Mouse (Mus musculus) limb, embryonic 13.5 days (tissue): ENCODE results near the gene Thumpd3. TPM values are rescaled to one million over a fixed set of nuclear protein-coding genes. Genes with fewer than 3 reads are reported as not detected.
A peak's percentile ranks its signal among the peaks of the same experiment; 100 is the strongest.

ENCODE experiments used
- ATAC-seq: fragments of 200-750 bp; cut with Nextera tagmentation; 2 replicates; pipeline ENCODE4 v1.8.0; 2017; ENCODE audit warnings: low read depth, moderate number of reproducible peaks, moderate TSS enrichment; ENCODE audit not compliant: low FRiP score
- H3K27ac ChIP-seq: fragments of 300-500 bp; sonication (generic); 2 replicates; pipeline ENCODE4 v1.5.1; 2015; ENCODE audit warnings: inconsistent platforms, mild to moderate bottlenecking, moderate library complexity
- H3K27me3 ChIP-seq: fragments of 300-500 bp; sonication (generic); 2 replicates; pipeline ENCODE4 v1.6.1; 2015; ENCODE audit warnings: mild to moderate bottlenecking, inconsistent platforms
- H3K36me3 ChIP-seq: fragments of 300-500 bp; sonication (generic); 2 replicates; pipeline ENCODE4 v1.6.1; 2015; ENCODE audit warnings: inconsistent platforms, mild to moderate bottlenecking, moderate library complexity
- H3K4me1 ChIP-seq: fragments of 300-500 bp; sonication (generic); 2 replicates; pipeline ENCODE4 v1.6.1; 2015; ENCODE audit warnings: inconsistent platforms
- H3K4me2 ChIP-seq: fragments of 300-500 bp; sonication (generic); replicated peaks from 2 replicates; pipeline ENCODE4 v1.6.1; 2015; ENCODE audit warnings: inconsistent platforms, mild to moderate bottlenecking, moderate library complexity
- H3K4me3 ChIP-seq: fragments of 300-500 bp; sonication (generic); 2 replicates; pipeline ENCODE4 v1.5.1; 2015; ENCODE audit warnings: moderate library complexity, mild to moderate bottlenecking, inconsistent platforms
- H3K9ac ChIP-seq: fragments of 300-500 bp; sonication (generic); 2 replicates; pipeline ENCODE4 v1.6.1; 2015; ENCODE audit warnings: mild to moderate bottlenecking, inconsistent platforms
- H3K9me3 ChIP-seq: fragments of 300-500 bp; sonication (generic); 2 replicates; pipeline ENCODE4 v1.6.1; 2016; ENCODE audit warnings: inconsistent platforms
- WGBS: fragments of 180-500 bp; shearing (Covaris S2); methylation state at CpG from one replicate; pipeline ENCODE4 v1.1.7; 2015; 5-methylcytosine and 5-hydroxymethylcytosine counted together
- polyA plus RNA-seq: library from polyadenylated mRNA; unstranded; fragments of >200 nt; fragmentation: Nextera tagmentation; extraction: Ambion mirVana; gene quantifications from 2 replicates; pipeline ENCODE4 v1.2.1, GENCODE M21; 2015

Gene Thumpd3
- polyA plus RNA-seq: 42.3 and 44.1 TPM in 2 replicates

DNA sequence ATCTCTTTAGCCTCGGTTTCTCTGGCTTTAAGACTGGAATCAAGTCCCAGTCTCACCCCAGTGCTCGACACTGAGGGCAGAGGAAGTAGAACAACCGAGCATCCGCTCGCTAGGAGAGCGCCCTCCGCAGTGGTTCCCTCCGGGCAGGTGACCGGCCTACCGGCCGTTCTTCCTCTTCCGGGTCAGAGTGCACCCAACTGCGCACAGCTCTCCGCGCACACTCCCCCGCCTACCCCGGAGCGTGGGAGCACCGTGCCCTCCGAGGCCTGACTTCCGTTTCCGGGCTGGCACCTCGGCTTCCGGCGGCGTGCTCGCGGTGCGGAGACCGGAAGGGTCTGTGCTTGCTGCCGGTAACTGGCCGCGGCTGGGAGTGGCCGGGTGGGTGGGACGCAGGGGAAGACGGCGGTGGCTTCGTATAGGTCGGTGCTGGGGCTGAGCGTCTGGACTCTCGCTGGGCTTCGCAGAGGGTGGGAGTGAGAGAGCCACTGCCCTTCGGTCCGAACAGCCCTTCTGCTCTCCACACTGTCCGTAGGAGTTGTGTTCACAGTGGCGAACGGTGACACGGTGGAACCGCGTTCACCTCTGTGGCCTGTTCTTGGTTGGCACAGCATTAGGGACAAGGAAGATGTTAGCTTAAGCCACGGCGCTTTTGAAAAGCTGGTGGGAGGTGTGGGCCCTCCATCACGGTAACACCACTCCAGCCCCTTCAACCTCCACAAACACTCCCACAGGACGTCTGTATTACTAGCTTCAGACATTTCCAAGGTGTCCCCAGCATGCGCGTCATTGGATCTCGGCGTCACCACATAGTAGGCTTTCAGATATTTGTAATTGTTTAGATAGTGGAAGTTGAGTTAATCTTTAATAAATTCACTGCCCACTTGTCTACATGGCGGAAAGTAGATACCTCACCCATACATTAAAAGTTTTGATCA lies at the start of gene Thumpd3:
Thumpd3 (plus strand) TSS at position 185 of the 935 bp plus-strand sequence.
- WGBS: under 1% methylated on average over 59 of the region's 59 CpGs
- H3K4me2 ChIP-seq: peak within 1 kb of the TSS; percentile 91
- peaks cover 16% of the 10 kb centered on the region for H3K4me1 ChIP-seq
- peak within 1 kb of the TSS; percentile 78 for H3K4me3 ChIP-seq
- peak within 1 kb of the TSS; percentile 87 for H3K27ac ChIP-seq
- peak; percentile 100 for ATAC-seq
- H3K9me3 ChIP-seq: no peaks in the 10 kb centered on the region
- peaks cover 20% of the 10 kb centered on the region for H3K36me3 ChIP-seq
- no peaks in the 10 kb centered on the region for H3K27me3 ChIP-seq
- H3K9ac ChIP-seq: peak within 1 kb of the TSS; percentile 81

DNA sequence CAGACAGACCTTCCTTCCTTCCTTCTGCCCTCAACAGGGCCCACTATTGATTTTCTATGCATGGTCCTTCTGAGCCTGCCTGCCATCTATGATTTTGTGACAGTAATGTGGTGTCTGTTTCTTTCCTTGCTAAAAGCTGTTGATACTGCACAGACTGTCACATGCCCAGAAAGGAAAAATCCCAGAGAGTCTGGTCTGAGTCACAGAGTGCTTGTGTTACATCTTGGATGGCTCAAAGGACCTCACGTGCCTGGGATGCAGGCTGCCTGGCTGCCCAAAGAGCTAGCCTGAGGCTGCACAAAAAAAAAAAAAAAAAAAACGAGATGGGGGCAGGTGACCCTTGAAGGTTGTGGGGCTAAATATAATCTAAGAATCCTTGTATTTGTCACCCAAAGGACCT lies 46.8 kb upstream of the Thumpd3 start:
- H3K9me3 ChIP-seq: no peaks in the 10 kb centered on the region
- no peak overlapping the region for H3K9ac ChIP-seq
- H3K27me3 ChIP-seq: no peaks in the 10 kb centered on the region
- H3K4me3 ChIP-seq: no peak overlapping the region
- no peaks in the 10 kb centered on the region for H3K36me3 ChIP-seq
- no peaks in the 10 kb centered on the region for H3K4me1 ChIP-seq
- no peak overlapping the region for H3K4me2 ChIP-seq
- no peak overlapping the region for H3K27ac ChIP-seq
- WGBS: 28% methylated on average over 2 of the region's 2 CpGs
- ATAC-seq: no peak

DNA sequence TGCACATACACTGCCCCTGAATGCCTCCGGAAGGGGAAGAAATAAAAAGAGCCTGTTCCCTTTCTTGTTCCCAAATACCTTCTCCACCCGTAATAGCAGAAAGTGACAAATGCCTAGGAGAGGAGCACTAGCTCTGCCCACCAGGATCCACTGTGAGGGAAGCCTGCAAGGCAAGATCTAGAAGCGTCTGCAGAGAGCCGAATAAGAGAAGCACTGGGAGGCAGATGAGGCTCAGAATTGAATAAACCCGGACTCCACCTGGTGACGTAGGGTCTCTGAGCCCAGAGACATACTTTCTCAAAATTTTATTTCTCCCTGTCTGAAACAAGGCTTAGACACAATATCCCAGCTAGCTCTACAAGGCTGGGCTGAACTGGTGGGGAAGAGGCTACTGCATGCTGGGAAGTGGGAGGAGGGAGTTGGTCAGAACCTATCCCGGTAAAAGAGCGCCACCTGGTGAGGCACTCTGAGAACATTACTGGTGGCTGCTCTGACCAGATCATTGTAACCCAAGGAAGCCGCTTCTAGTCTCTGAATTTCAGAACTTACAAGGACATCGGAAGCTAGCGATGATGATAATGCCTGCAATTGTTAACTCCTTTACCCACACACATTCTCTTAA lies 45.2 kb upstream of the Thumpd3 start:
- 0 out of 2 replicates have a peak overlapping the region, but pooled peaks have one; percentile 20 for H3K9ac ChIP-seq
- no peaks in the 10 kb centered on the region for H3K9me3 ChIP-seq
- WGBS: 42% methylated on average over 11 of the region's 11 CpGs
- H3K27ac ChIP-seq: no peak overlapping the region
- no peaks in the 10 kb centered on the region for H3K4me1 ChIP-seq
- no peaks in the 10 kb centered on the region for H3K27me3 ChIP-seq
- H3K4me2 ChIP-seq: 0 out of 2 replicates have a peak overlapping the region, but pooled peaks have one; percentile 30
- H3K36me3 ChIP-seq: no peaks in the 10 kb centered on the region
- H3K4me3 ChIP-seq: no peak overlapping the region
- peak; percentile 92 for ATAC-seq

DNA sequence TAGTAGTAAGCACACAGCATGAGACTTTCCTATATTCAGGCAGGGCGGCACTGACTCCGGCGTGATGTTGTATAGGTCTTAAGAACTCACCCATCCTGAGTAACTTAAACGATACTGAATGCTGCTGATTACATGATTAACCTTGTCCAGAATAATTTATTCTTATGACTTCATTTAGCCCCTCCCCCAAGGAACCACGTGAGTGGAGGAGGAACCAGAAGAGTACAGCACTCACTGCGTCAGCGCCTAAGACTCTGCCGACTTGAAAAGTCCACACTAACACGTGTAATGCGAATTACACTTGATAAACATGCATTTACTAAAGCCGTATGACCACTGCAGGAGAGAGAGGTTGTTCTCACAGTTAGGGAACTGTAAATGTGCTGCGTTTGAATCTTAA lies 44.3 kb upstream of the Thumpd3 start:
- no peak for ATAC-seq

DNA sequence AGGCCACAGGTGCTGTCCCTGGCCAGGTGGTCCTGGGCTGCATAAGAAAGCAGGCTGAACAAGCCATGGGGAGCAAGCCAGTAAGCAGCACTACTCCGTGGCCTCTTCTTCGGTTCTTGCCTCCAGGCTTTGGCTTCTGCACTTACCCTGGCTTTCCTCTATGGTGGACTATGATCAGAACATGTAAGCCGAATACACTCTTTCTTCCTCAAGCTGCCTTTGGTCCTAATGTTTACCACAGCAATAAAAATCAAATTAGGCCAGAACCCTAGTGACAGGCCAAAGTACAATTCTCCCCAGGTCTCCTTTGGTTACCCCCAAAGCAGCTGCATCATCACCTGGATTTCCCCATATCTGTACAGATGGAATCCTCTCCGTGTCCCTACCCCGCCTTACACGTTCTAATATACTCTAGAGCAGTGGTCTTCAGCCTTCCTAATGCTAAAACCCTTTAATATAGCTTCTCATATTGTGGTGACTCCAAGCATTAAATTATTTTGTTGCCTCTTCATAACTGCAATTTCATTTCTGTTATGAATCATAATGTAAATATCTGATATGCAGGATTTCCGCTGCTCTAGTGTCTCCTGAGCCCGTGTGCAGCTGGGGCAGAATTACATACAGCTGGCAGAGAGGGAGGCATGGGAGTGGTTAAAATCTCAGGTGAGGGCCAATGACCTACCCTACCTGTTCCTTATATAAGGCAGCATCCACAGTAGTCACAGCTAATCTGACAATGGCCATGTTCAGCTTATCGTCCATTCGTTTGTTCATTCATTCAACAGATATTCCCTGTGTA lies 42.5 kb upstream of the Thumpd3 start:
- no peaks in the 10 kb centered on the region for H3K4me1 ChIP-seq
- 88% methylated on average over 10 of the region's 10 CpGs for WGBS
- H3K27ac ChIP-seq: no peak overlapping the region
- no peak for ATAC-seq
- no peaks in the 10 kb centered on the region for H3K36me3 ChIP-seq
- no peaks in the 10 kb centered on the region for H3K27me3 ChIP-seq
- no peak overlapping the region for H3K4me2 ChIP-seq
- no peak overlapping the region for H3K4me3 ChIP-seq
- H3K9me3 ChIP-seq: no peaks in the 10 kb centered on the region
- no peak overlapping the region for H3K9ac ChIP-seq

More for the DNA sequence above, 44.3 kb upstream of the Thumpd3 start:
- Histone ChIP-seq H3K4me2 (no peak overlapping the region), H3K4me3 (no peak overlapping the region), H3K36me3 (no peaks in the 10 kb centered on the region), H3K27ac (no peak overlapping the region), H3K27me3 (no peaks in the 10 kb centered on the region), H3K9me3 (no peaks in the 10 kb centered on the region), H3K9ac (no peak overlapping the region), H3K4me1 (no peaks in the 10 kb centered on the region)
- WGBS: 72% methylated on average over 12 of the region's 12 CpGs

DNA sequence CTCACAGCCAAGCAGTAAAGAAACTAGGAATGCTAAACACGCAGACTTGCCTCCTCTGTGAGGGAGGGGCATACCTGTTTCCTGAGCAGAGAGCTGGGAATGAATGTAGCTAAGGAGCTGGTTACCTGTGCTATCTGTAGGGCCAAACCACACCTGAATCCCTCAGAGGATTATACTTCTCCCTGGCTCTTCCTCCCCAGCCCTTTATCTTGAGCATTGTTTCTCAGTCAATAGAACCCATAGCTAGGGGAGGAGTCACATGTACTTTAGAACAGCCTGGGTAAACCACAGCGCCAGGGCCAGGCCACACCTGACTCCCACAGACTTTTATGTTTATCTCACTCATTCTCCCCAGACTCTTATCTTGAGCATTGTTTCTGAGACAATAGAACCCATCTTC lies 39.2 kb upstream of the Thumpd3 start:
- WGBS: 86% methylated on average over 2 of the region's 2 CpGs
- no peak overlapping the region for H3K4me3 ChIP-seq
- no peaks in the 10 kb centered on the region for H3K27me3 ChIP-seq
- ATAC-seq: no peak
- H3K9me3 ChIP-seq: no peaks in the 10 kb centered on the region
- no peaks in the 10 kb centered on the region for H3K36me3 ChIP-seq
- H3K4me1 ChIP-seq: 0 out of 2 replicates have a peak, but pooled peaks cover 3% of the 10 kb centered on the region
- no peak overlapping the region for H3K27ac ChIP-seq
- no peak overlapping the region for H3K4me2 ChIP-seq
- H3K9ac ChIP-seq: no peak overlapping the region

DNA sequence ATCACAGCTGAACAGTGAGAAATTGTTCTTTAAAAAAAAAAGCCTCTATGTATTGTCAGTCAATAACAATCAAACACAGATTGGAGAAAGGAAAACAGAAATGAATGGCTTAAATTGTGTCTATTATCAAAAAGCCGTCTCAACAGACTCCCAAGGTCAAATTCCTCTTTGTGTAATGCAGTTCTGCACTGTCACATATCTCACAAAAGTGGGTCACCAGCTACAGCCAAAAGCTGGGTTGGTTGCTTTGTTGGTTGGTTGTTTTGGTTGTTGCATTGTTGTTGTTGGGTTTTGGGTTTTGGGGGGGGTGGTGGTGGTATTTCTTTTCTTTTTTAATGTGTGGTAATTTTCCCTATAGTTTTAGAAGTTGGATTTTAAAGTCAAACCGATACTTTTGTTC lies 34.1 kb upstream of the Thumpd3 start:
- Histone ChIP-seq H3K4me3 (no peak overlapping the region), H3K36me3 (no peaks in the 10 kb centered on the region), H3K9me3 (no peaks in the 10 kb centered on the region), H3K27ac (peak overlapping the region; percentile 75), H3K4me2 (no peak overlapping the region), H3K9ac (no peak overlapping the region), H3K4me1 (peaks cover 21% of the 10 kb centered on the region), H3K27me3 (no peaks in the 10 kb centered on the region)
- ATAC-seq: no peak
- 82% methylated on average over 2 of the region's 2 CpGs for WGBS

DNA sequence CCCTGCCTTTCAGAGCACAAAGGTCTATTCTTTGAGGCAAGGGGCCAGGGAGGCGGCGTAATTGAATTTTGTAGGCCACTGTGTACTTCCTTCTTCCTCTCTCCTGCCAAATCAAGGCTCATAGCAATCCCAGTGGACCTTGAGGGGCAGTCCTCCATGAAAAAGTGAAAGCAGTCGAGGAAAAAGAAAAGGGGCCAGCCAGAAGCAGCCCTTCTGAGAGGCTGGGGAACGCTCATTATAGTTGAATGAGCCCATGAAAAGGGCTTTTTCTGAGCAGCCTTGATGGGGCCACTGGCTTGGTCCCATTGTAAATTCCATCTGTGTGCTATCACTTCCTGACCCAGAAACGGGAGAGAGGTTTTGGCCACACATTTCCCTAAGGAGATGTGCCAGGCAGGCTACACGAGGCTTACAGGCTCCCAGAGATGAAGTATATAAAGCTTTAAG lies 33.5 kb upstream of the Thumpd3 start:
- Histone ChIP-seq H3K27me3 (no peaks in the 10 kb centered on the region), H3K9ac (no peak overlapping the region), H3K36me3 (no peaks in the 10 kb centered on the region), H3K4me2 (peak overlapping the region; percentile 41), H3K9me3 (no peaks in the 10 kb centered on the region), H3K4me3 (no peak overlapping the region), H3K27ac (peak overlapping the region; percentile 75), H3K4me1 (peaks cover 27% of the 10 kb centered on the region)
- 31% methylated on average over 6 of the region's 6 CpGs for WGBS
- peak; percentile 83 for ATAC-seq

DNA sequence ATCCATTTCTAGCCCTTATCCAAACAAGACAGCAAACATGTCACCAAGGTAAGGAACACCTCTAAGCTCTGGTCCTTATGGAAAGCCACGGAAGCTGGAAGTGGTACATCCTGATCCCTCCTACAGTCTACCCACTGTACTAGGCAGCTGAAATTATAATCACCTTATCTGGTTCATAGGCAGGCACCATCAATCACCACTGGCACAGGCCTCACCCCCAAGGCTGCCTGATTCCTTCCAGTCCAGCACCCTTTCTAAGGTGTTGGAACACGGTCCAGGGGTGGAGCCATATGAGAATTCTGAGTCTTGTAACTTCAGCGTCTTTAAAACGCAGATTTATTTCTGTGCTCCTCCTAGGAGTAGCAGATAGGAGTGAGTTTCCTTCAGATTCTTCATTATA lies 32.5 kb upstream of the Thumpd3 start:
- no peak overlapping the region for H3K9ac ChIP-seq
- H3K36me3 ChIP-seq: no peaks in the 10 kb centered on the region
- no peaks in the 10 kb centered on the region for H3K9me3 ChIP-seq
- H3K27ac ChIP-seq: peak overlapping the region; percentile 75
- no peak overlapping the region for H3K4me3 ChIP-seq
- H3K27me3 ChIP-seq: no peaks in the 10 kb centered on the region
- WGBS: 81% methylated on average over 4 of the region's 4 CpGs
- no peak for ATAC-seq
- peaks cover 37% of the 10 kb centered on the region for H3K4me1 ChIP-seq
- H3K4me2 ChIP-seq: no peak overlapping the region

DNA sequence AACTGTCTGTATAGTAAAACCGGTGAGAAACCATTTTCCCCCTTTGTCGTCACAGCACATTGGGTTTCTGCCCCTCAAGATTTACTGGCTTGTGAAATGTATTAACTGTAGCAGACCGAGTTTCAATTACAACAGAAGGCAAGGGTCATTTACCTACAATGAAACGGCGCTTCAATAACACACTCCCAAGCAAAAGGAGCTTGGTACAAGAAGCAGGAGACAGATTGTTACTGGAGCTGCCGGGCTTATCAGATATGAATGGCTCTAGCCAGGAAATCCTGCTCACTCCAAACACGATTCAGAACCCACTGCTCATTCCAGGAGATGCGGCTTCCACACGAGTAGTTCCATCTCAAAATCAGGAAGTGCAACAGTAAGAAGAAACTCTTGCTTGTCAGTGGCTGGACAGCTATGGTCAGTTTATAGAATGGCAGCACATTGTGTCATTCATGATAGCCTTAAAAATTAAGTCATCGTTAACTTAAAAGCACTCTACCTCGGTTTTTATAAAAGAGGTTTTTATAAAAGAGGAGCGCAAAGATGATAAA lies 28.5 kb upstream of the Thumpd3 start:
- H3K4me2 ChIP-seq: peak overlapping the region; percentile 34
- H3K36me3 ChIP-seq: no peaks in the 10 kb centered on the region
- no peak overlapping the region for H3K4me3 ChIP-seq
- H3K9ac ChIP-seq: no peak overlapping the region
- H3K27ac ChIP-seq: 0 out of 2 replicates have a peak overlapping the region, but pooled peaks have one; percentile 44
- WGBS: 32% methylated on average over 12 of the region's 12 CpGs
- no peaks in the 10 kb centered on the region for H3K9me3 ChIP-seq
- no peak for ATAC-seq
- H3K27me3 ChIP-seq: no peaks in the 10 kb centered on the region
- H3K4me1 ChIP-seq: peaks cover 32% of the 10 kb centered on the region

DNA sequence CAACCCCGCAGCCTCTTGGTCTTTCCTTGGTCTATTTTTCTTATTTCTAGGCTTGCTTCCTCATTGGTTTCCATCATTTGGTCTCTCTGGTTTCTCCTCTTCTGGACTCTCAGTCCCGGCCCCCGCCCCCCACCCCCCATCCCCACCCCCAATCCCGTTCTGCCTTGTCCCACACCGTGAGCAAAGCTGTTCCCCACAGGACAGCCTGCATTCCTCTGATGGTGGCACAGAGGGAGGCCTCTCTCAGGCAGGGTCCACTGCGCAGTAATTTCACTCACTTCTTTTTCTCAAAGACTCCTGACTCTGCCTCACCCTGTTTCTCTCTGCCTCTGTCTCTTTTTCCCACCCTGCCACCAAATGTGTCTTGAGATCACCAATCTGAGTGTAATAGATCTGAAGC lies 27.9 kb upstream of the Thumpd3 start:
- no peaks in the 10 kb centered on the region for H3K27me3 ChIP-seq
- no peak overlapping the region for H3K4me3 ChIP-seq
- ATAC-seq: peak; percentile 57; the same call in 1 of the 2 replicates
- no peak overlapping the region for H3K9ac ChIP-seq
- peaks cover 27% of the 10 kb centered on the region for H3K4me1 ChIP-seq
- whole genome bisulfite sequencing: 42% methylated on average over 6 of the region's 6 CpGs
- H3K36me3 ChIP-seq: no peaks in the 10 kb centered on the region
- H3K9me3 ChIP-seq: no peaks in the 10 kb centered on the region
- 0 out of 2 replicates have a peak overlapping the region, but pooled peaks have one; percentile 34 for H3K4me2 ChIP-seq
- peak overlapping the region; percentile 44; the same call in 1 of the 2 replicates for H3K27ac ChIP-seq
